Mouse (Mus musculus) heart, postnatal 0 days (tissue): ENCODE measurements around the gene Mindy4b-ps.
A peak's percentile ranks its signal among the peaks of the same experiment; 100 is the strongest.

ENCODE experiments used
- CTCF ChIP-seq: IDR thresholded peaks from 2 replicates; pipeline ENCODE4 v1.5.1; 2016; ENCODE audit warnings: antibody characterized with exemption, control low read depth, low read depth
- EP300 ChIP-seq: IDR thresholded peaks from 2 replicates; pipeline ENCODE4 v1.6.1; 2016; ENCODE audit warnings: antibody characterized with exemption, low read depth

GRCm38 (mm10) chr3:58804745-58805144 is 17.4 kb downstream of the Mindy4b-ps start:
- no peak for TF ChIP-seq CTCF
- peak; percentile 76 for TF ChIP-seq EP300
